Mouse (Mus musculus) heart, adult 2 months (tissue): ENCODE measurements around the gene Ascc1.

Experiments used
- CTCF ChIP-seq: fragments of 200-600 bp; IDR thresholded peaks from 2 replicates; pipeline ENCODE4 v1.8.1; 2022; ENCODE audit warnings: antibody characterized with exemption, mild to moderate bottlenecking, moderate library complexity
- EP300 ChIP-seq: fragments of 200-500 bp; IDR thresholded peaks from 2 replicates; pipeline ENCODE4 v1.6.1; 2011; ENCODE audit warnings: low read depth, low read length, control low read depth; ENCODE audit not compliant: insufficient read depth
- POLR2A ChIP-seq: fragments of 200-500 bp; IDR thresholded peaks from 2 replicates; pipeline ENCODE4 v1.6.1; 2011; ENCODE audit warnings: mild to moderate bottlenecking, low read depth, low read length, control low read depth; ENCODE audit not compliant: insufficient read depth

GRCm38 (mm10) chr10:60108321-60109111 lies 105.9 kb downstream of the Ascc1 start:
- TF ChIP-seq POLR2A, result no peak
- TF ChIP-seq CTCF, result no peak
- no peak for TF ChIP-seq EP300
